Mouse (Mus musculus): ENCODE measurements around the gene Ehmt2. TPM values are rescaled to one million over a fixed set of nuclear protein-coding genes. Genes with fewer than 3 reads are reported as not detected.

Ehmt2 gene
- polyA plus RNA-seq (2017; shearing (Covaris generic)): 10 to 100 TPM; 65.4 to 83.5 TPM

GRCm38 (mm10) chr17:34898160-34898586 lies at the start of gene Ehmt2, which contains the start of gene C2:
TSS of gene Ehmt2 (plus strand) at chr17:34898469.
TSS of gene C2 (minus strand) at chr17:34898265.

GRCm38 (mm10) chr17:34849722-34850516 lies 48.4 kb upstream of the Ehmt2 start, which contains the start of the genes Skiv2l and Nelfe:
TSS of gene Skiv2l (minus strand) at chr17:34850210.
TSS of gene Nelfe (plus strand) at chr17:34850391.

GRCm38 (mm10) chr17:34862416-34863081 lies 35.7 kb upstream of the Ehmt2 start, which contains the start of gene Cfb:
TSS of gene Cfb (minus strand) at chr17:34862518.

DNA sequence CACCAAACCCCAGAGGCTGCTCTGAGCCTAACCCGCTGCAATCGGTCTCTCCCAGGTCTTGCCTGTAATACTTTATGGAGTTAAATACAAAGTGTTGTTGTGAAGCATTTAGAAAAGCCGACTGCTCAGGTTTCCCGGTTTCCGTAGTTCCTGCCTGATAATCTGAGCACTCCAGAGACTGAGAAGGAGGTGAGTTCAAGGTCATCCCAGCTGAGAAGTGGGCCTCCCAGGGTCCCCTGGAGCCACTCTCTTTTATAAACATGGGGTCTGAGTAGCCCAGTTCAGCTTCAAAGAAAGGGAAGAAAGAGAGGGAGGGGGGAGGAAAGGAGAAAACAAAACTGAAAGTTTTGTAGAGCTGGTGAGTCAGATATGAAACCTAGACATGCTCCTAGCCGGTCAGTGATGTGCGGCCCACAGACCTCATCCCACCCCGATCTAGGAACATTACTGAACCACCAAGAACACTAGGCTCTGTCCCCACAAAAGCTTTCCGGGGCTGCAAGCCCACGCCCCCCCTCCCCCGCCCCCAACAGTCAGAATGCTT lies 18.9 kb upstream of the Ehmt2 start, which contains the start of gene Zbtb12:
Gene Zbtb12 (plus strand): TSS at position 148 of the 544 bp plus-strand sequence.

DNA sequence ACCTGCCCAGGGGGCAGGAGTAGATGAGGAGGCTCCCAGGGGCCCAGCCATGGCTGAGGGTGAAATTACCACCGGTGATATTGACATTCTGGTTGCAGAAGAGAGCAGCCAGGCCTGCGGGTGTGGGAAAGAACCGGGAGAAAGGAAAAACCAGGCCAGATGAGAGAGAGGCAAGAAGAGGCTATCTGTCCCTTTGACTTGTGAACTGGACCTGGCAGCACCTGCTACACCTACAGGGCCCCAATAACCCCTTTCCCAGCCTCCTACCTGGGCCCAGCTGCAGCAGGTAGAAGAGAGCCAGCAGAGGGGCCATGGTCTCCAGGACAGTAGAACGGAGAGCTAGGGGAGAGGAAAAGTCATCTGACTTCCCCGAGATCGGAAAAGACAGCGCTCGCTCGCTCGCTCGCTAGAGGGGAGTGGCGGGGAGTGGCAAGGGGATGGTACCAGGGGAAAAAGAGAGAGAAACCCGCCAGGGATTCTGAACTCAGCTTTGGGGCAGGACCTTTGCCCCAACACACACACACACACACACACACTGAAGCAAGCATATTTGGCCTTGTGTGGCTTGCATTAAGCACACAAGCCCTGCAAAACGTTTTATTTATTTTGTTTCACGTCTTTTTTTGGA lies 16.5 kb upstream of the Ehmt2 start, which contains the start of gene Gm20547:
Gene Gm20547 (minus strand): TSS at position 360 of the 628 bp plus-strand sequence.

GRCm38 (mm10) chr17:34913930-34914665 lies 15.8 kb downstream of the Ehmt2 start, which contains the start of gene Slc44a4:
TSS of gene Slc44a4 (plus strand) at chr17:34914466.

GRCm38 (mm10) chr17:34931061-34931734 lies 32.9 kb downstream of the Ehmt2 start, which contains the start of gene Neu1:
TSS of gene Neu1 (plus strand) at chr17:34931253.

GRCm38 (mm10) chr17:34959130-34959778 lies 61.0 kb downstream of the Ehmt2 start, which contains the start of gene Hspa1b:
TSS of gene Hspa1b (minus strand) at chr17:34959238.

Other genes starting within 250 kb of the Ehmt2 start
- under 1 TPM in 1 of 2 experiments, not detected in 1; 0.09 TPM for gene Tnxb, start 227.9 kb upstream of the Ehmt2 start, polyA plus RNA-seq (2017; shearing (Covaris generic))
- 1 to 10 TPM in 1 of 2 experiments, under 1 TPM in 1; 0.16 to 4.8 TPM for gene C4b, start 154.6 kb upstream of the Ehmt2 start, polyA plus RNA-seq (2017; shearing (Covaris generic))
- not detected for gene Cyp21a1, start 93.9 kb upstream of the Ehmt2 start, polyA plus RNA-seq (2017; shearing (Covaris generic))
- 10 to 100 TPM; 29.4 to 36.0 TPM for gene Stk19, start 61.5 kb upstream of the Ehmt2 start, polyA plus RNA-seq (2017; shearing (Covaris generic))
- gene Dxo, start 61.5 kb upstream of the Ehmt2 start, polyA plus RNA-seq (2017; shearing (Covaris generic)): 10 to 100 TPM; 63.2 to 66.7 TPM
- 100 to 1,000 TPM; 103 to 142 TPM for gene Skiv2l, start 48.3 kb upstream of the Ehmt2 start, polyA plus RNA-seq (2017; shearing (Covaris generic))
- gene Nelfe, start 48.1 kb upstream of the Ehmt2 start, polyA plus RNA-seq (2017; shearing (Covaris generic)): 10 to 100 TPM; 48.2 to 64.7 TPM
- gene Cfb, start 36.0 kb upstream of the Ehmt2 start, polyA plus RNA-seq (2017; shearing (Covaris generic)): under 1 TPM; 0.40 to 0.65 TPM
- under 1 TPM; 0.27 to 0.39 TPM for gene Zbtb12, start 19.0 kb upstream of the Ehmt2 start, polyA plus RNA-seq (2017; shearing (Covaris generic))
- gene Gm20547, start 16.4 kb upstream of the Ehmt2 start, polyA plus RNA-seq (2017; shearing (Covaris generic)): not detected
- gene C2, start 204 bp upstream of the Ehmt2 start, polyA plus RNA-seq (2017; shearing (Covaris generic)): 1 to 10 TPM; 1.6 to 3.3 TPM
- gene Slc44a4, start 16.0 kb downstream of the Ehmt2 start, polyA plus RNA-seq (2017; shearing (Covaris generic)): under 1 TPM in 1 of 2 experiments, not detected in 1; 0.21 TPM
- gene Neu1, start 32.8 kb downstream of the Ehmt2 start, polyA plus RNA-seq (2017; shearing (Covaris generic)): 10 to 100 TPM; 78.7 to 95.7 TPM
- 100 to 1,000 TPM; 378 to 903 TPM for gene Hspa1b, start 60.8 kb downstream of the Ehmt2 start, polyA plus RNA-seq (2017; shearing (Covaris generic))
- 10 to 100 TPM; 13.3 to 18.6 TPM for gene Gm20481, start 71.4 kb downstream of the Ehmt2 start, polyA plus RNA-seq (2017; shearing (Covaris generic))
- gene Hspa1a, start 73.7 kb downstream of the Ehmt2 start, polyA plus RNA-seq (2017; shearing (Covaris generic)): 100 to 1,000 TPM in 1 of 2 experiments, 10 to 100 TPM in 1; 84.0 to 191 TPM
- under 1 TPM; 0.10 to 0.73 TPM for gene Hspa1l, start 74.2 kb downstream of the Ehmt2 start, polyA plus RNA-seq (2017; shearing (Covaris generic))
- gene Lsm2, start 83.4 kb downstream of the Ehmt2 start, polyA plus RNA-seq (2017; shearing (Covaris generic)): 100 to 1,000 TPM in 1 of 2 experiments, 10 to 100 TPM in 1; 80.1 to 110 TPM
- gene Vars, start 102.5 kb downstream of the Ehmt2 start, polyA plus RNA-seq (2017; shearing (Covaris generic)): 100 to 1,000 TPM; 201 to 211 TPM
- under 1 TPM; 0.07 to 0.34 TPM for gene Vwa7, start 118.1 kb downstream of the Ehmt2 start, polyA plus RNA-seq (2017; shearing (Covaris generic))
- 1 to 10 TPM; 1.5 to 2.5 TPM for gene Sapcd1, start 129.5 kb downstream of the Ehmt2 start, polyA plus RNA-seq (2017; shearing (Covaris generic))
- 1 to 10 TPM; 2.9 to 3.2 TPM for gene Msh5, start 148.3 kb downstream of the Ehmt2 start, polyA plus RNA-seq (2017; shearing (Covaris generic))
- 100 to 1,000 TPM; 533 to 549 TPM for gene Clic1, start 151.5 kb downstream of the Ehmt2 start, polyA plus RNA-seq (2017; shearing (Covaris generic))
- gene Ddah2, start 160.6 kb downstream of the Ehmt2 start, polyA plus RNA-seq (2017; shearing (Covaris generic)): 1 to 10 TPM in 1 of 2 experiments, under 1 TPM in 1; 0.98 to 2.2 TPM
- gene Ly6g6c, start 166.9 kb downstream of the Ehmt2 start, polyA plus RNA-seq (2017; shearing (Covaris generic)): 1 to 10 TPM in 1 of 2 experiments, not detected in 1; 2.0 TPM
- under 1 TPM; 0.11 to 0.16 TPM for gene Mpig6b, start 167.7 kb downstream of the Ehmt2 start, polyA plus RNA-seq (2017; shearing (Covaris generic))
- not detected for gene Ly6g6e, start 178.4 kb downstream of the Ehmt2 start, polyA plus RNA-seq (2017; shearing (Covaris generic))
- under 1 TPM in 1 of 2 experiments, not detected in 1; 0.60 TPM for gene Ly6g6d, start 179.6 kb downstream of the Ehmt2 start, polyA plus RNA-seq (2017; shearing (Covaris generic))
- gene Ly6g6f, start 187.1 kb downstream of the Ehmt2 start, polyA plus RNA-seq (2017; shearing (Covaris generic)): not detected
- gene Abhd16a, start 190.8 kb downstream of the Ehmt2 start, polyA plus RNA-seq (2017; shearing (Covaris generic)): 10 to 100 TPM; 73.9 to 82.7 TPM
- not detected for gene Ly6g5c, start 209.8 kb downstream of the Ehmt2 start, polyA plus RNA-seq (2017; shearing (Covaris generic))
- gene Ly6g5b, start 217.0 kb downstream of the Ehmt2 start, polyA plus RNA-seq (2017; shearing (Covaris generic)): 1 to 10 TPM in 1 of 2 experiments, under 1 TPM in 1; 0.90 to 3.6 TPM
- 10 to 100 TPM; 54.2 to 60.6 TPM for gene Gpank1, start 223.0 kb downstream of the Ehmt2 start, polyA plus RNA-seq (2017; shearing (Covaris generic))
- 100 to 1,000 TPM; 238 to 275 TPM for gene Csnk2b, start 223.6 kb downstream of the Ehmt2 start, polyA plus RNA-seq (2017; shearing (Covaris generic))
- 1 to 10 TPM; 1.9 to 3.0 TPM for gene D17H6S53E, start 227.9 kb downstream of the Ehmt2 start, polyA plus RNA-seq (2017; shearing (Covaris generic))
- 1 to 10 TPM in 1 of 2 experiments, not detected in 1; 2.6 TPM for gene Apom, start 233.6 kb downstream of the Ehmt2 start, polyA plus RNA-seq (2017; shearing (Covaris generic))
- 10 to 100 TPM; 50.0 to 63.9 TPM for gene Bag6, start 236.7 kb downstream of the Ehmt2 start, polyA plus RNA-seq (2017; shearing (Covaris generic))

All from inflammation-experienced regulatory T-cells (primary cell).